Mouse (Mus musculus): Measurements from ENCODE around the gene Haus8. TPM values are rescaled to one million over a fixed set of nuclear protein-coding genes. Genes with fewer than 3 reads are reported as not detected.
A peak's percentile ranks its signal among the peaks of the same experiment; 100 is the strongest.
"Not testable (repeated sequence)": the region's sequence is repeated elsewhere in the genome, so short reads cannot be mapped to it uniquely, and the experiment has no call there.

Gene Haus8
- polyA plus RNA-seq, 1 experiment from 2014 or later: 60.1 TPM

DNA sequence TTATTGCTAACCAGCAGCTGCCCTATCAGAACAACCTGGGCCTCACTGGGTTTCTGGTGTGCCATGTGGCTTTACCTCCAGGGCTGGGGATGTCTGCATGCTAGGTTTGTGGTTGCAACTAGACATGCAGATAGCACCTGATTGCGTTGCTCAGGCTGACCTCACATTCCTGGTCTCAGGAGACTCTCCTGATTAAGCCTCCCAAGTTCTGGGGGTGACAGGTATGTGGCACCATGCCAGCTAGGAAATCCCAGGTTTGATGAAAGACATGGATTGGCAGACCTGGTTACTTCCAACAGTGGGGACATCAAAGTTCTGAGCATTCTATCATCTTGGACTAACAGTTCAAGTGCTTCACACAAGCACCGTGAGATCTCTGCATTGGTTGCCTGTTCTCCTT lies 5.0 kb downstream of the Haus8 start:
- TF ChIP-seq CTCF (IDR thresholded peaks at IDR 0.05; ENCODE audit: low read depth): no peak
- H3K4me1 ChIP-seq (ENCODE audit: insufficient read depth): peaks cover 3% of the 10 kb centered on the region; the same call in 1 of the 2 replicates
- ATAC-seq (ENCODE audit: insufficient read depth) (no peak), DNase-seq (no peak)
- H3K36me3 ChIP-seq (ENCODE audit: insufficient read depth): peaks cover 12% of the 10 kb centered on the region; the same call in 1 of the 2 replicates
- no peak overlapping the region for H3K4me2 ChIP-seq
- no peak overlapping the region for H3K9ac ChIP-seq
- H3K27ac ChIP-seq (ENCODE audit: low read depth): no peak overlapping the region
- H3K9me3 ChIP-seq (ENCODE audit: low read depth, low read length): no peaks in the 10 kb centered on the region
- no peaks in the 10 kb centered on the region for H3K27me3 ChIP-seq (ENCODE audit: insufficient read depth, low read length)
- H3K4me3 ChIP-seq (ENCODE audit: low read depth, low read length): no peak overlapping the region
- 94% methylated on average over 2 of the region's 2 CpGs for WGBS

DNA sequence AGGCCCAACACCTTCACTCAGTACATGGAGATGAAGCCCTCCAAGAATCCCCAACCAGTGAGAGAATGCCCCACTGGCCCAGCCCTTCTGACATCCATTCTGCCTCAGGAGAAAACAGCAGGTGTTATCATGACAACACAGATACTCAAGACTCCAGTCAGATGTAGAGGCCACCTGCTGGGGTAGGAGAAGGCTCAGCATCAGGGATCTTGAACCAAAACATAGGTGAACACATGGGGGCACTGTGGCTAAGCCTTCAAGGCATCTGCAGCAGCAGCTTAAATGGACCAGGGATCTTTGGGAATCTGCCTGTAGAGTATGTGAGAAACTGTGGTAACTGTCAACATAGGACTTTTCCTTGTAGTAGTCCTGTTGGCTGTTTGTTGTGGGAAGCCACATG lies 11.5 kb downstream of the Haus8 start:
- H3K4me3 ChIP-seq (ENCODE audit: low read depth, low read length): no peak overlapping the region
- no peak overlapping the region for H3K9ac ChIP-seq
- DNase-seq (peak; percentile 32), ATAC-seq (ENCODE audit: insufficient read depth) (no peak)
- no peaks in the 10 kb centered on the region for H3K4me1 ChIP-seq (ENCODE audit: insufficient read depth)
- H3K27me3 ChIP-seq (ENCODE audit: insufficient read depth, low read length): no peaks in the 10 kb centered on the region
- no peaks in the 10 kb centered on the region for H3K9me3 ChIP-seq (ENCODE audit: low read depth, low read length)
- H3K4me2 ChIP-seq: no peak overlapping the region
- H3K27ac ChIP-seq (ENCODE audit: low read depth): no peak overlapping the region
- TF ChIP-seq CTCF (IDR thresholded peaks at IDR 0.05; ENCODE audit: low read depth): peak; percentile 32; the same call in 1 of the 2 replicates
- peaks cover 26% of the 10 kb centered on the region for H3K36me3 ChIP-seq (ENCODE audit: insufficient read depth)

DNA sequence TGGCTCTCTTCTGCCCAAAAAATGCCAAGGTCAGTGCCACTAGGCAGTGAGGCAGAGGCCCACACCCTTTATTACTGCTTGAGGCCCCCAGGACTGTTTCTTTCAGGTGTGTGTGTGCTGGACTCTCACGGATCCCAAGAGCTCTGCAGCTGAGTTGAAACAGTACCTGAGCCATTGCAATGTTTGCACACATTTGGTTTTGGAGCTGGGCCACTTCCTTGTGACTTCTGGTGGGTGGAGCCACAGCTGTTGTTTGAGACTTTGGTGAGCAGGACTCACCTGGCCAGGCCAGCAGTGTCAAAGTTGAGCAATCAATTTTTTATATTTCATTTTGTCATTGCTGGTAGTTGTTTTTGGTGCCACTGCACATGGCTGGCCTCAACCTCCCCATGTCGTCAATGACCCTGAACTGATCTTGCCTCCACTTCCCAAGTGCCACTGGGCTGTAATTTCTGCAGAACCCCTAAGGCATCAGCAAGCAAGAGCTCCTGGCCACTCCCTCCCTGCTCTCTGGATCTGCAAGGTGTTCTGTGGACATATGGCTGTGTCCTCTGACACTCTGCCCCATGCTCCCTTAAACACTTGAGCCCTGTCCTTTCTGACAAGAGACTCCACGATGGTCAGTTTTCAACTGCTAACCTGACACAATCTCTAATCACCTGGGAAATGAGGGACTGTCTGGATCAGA lies 16.0 kb downstream of the Haus8 start:
- Histone ChIP-seq H3K36me3 (ENCODE audit: insufficient read depth) (peaks cover 41% of the 10 kb centered on the region), H3K9me3 (ENCODE audit: low read depth, low read length) (no peaks in the 10 kb centered on the region), H3K4me2 (no peak overlapping the region), H3K4me1 (ENCODE audit: insufficient read depth) (no peaks in the 10 kb centered on the region), H3K27me3 (ENCODE audit: insufficient read depth, low read length) (no peaks in the 10 kb centered on the region), H3K27ac (ENCODE audit: low read depth) (no peak overlapping the region), H3K9ac (no peak overlapping the region), H3K4me3 (ENCODE audit: low read depth, low read length) (no peak overlapping the region)
- WGBS: 83% methylated on average over 3 of the region's 3 CpGs
- TF ChIP-seq CTCF (IDR thresholded peaks at IDR 0.05; ENCODE audit: low read depth): no peak
- DNase-seq (peak; percentile 4), ATAC-seq (ENCODE audit: insufficient read depth) (no peak)

DNA sequence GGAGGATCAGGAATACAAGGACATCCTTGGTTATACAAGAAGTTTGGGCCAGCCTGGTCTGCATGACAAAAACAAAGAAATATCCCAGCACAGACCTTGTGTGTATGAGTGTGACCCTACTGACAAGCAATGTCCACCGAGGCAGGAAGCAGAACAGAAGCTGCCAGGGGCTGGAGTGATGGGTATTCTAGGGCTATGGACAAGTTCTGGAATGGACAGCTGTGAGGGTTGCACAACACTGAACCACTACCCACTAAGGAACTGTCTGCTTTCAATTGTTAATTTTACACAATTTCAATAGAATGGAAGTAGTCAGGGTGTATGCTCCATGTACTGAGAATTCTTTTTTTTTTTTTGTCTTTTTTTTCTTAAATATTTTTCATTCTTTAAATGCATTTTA lies 24.5 kb downstream of the Haus8 start:
- no peaks in the 10 kb centered on the region for H3K4me1 ChIP-seq (ENCODE audit: insufficient read depth)
- TF ChIP-seq CTCF (IDR thresholded peaks at IDR 0.05; ENCODE audit: low read depth): no peak
- H3K27ac ChIP-seq (ENCODE audit: low read depth): no peak overlapping the region
- no peak overlapping the region for H3K4me3 ChIP-seq (ENCODE audit: low read depth, low read length)
- no peak overlapping the region for H3K9ac ChIP-seq
- no peaks in the 10 kb centered on the region for H3K27me3 ChIP-seq (ENCODE audit: insufficient read depth, low read length)
- H3K4me2 ChIP-seq: no peak overlapping the region
- peaks cover 11% of the 10 kb centered on the region; the same call in 1 of the 2 replicates for H3K36me3 ChIP-seq (ENCODE audit: insufficient read depth)
- ATAC-seq (ENCODE audit: insufficient read depth) (no peak), DNase-seq (no peak)
- H3K9me3 ChIP-seq (ENCODE audit: low read depth, low read length): no peaks in the 10 kb centered on the region
- 76% methylated on average over 1 of the region's 1 CpGs for WGBS

DNA sequence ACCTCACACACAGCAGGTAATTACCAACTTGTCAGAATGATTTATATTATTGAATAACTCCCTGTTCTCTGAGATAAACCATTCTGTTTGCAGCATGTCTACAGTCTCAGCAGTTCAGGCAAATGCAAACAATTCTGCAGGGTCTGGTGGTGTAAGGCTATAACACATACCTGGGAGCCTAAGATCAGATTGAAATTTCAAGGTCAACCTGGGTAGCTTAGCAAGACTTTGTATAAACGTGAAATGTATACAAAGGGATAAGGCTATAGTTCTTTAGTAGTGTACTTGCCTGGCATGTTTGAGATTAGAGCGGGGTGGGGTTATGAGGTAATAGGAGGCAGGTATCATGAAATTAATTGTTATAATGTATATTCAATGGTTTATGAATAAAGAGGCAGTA lies 30.0 kb downstream of the Haus8 start:
- Histone ChIP-seq H3K4me2 (no peak overlapping the region), H3K4me3 (ENCODE audit: low read depth, low read length) (no peak overlapping the region), H3K9ac (no peak overlapping the region), H3K9me3 (ENCODE audit: low read depth, low read length) (no peaks in the 10 kb centered on the region), H3K27me3 (ENCODE audit: insufficient read depth, low read length) (no peaks in the 10 kb centered on the region), H3K4me1 (ENCODE audit: insufficient read depth) (no peaks in the 10 kb centered on the region), H3K36me3 (ENCODE audit: insufficient read depth) (no peaks in the 10 kb centered on the region), H3K27ac (ENCODE audit: low read depth) (no peak overlapping the region)
- ATAC-seq (ENCODE audit: insufficient read depth): no peak
- TF ChIP-seq CTCF (IDR thresholded peaks at IDR 0.05; ENCODE audit: low read depth): no peak
- 58% methylated on average over 2 of the region's 2 CpGs for WGBS
- DNase-seq: no peak

DNA sequence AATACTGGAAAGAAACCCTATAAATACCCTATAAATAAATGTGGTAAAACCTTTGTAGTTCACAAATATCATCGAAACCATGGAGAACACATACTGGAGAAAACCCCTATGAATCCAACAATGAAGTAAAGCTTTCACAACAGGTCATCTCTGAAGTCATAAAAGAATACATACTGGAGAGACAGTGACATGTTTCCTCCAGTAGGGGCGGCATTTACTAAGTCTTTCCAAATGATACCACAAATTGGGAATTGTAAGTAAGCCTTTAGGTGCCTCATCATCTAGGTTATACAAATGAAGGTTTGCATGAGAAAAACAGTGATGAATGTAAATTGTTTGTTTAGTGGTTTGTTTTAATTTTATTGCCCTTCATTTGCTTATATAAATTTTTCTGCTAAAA lies 48.2 kb downstream of the Haus8 start:
- H3K27ac ChIP-seq (ENCODE audit: low read depth): no peak overlapping the region
- no peaks in the 10 kb centered on the region for H3K4me1 ChIP-seq (ENCODE audit: insufficient read depth)
- no peaks in the 10 kb centered on the region for H3K27me3 ChIP-seq (ENCODE audit: insufficient read depth, low read length)
- H3K4me3 ChIP-seq (ENCODE audit: low read depth, low read length): no peak overlapping the region
- no peaks in the 10 kb centered on the region for H3K9me3 ChIP-seq (ENCODE audit: low read depth, low read length)
- 38% methylated on average over 2 of the region's 2 CpGs for WGBS
- H3K9ac ChIP-seq: no peak overlapping the region
- peak; percentile 59 for DNase-seq
- H3K4me2 ChIP-seq: no peak overlapping the region
- H3K36me3 ChIP-seq (ENCODE audit: insufficient read depth): no peaks in the 10 kb centered on the region
- no peak for ATAC-seq (ENCODE audit: insufficient read depth)
- TF ChIP-seq CTCF (IDR thresholded peaks at IDR 0.05; ENCODE audit: low read depth): peak; percentile 60

DNA sequence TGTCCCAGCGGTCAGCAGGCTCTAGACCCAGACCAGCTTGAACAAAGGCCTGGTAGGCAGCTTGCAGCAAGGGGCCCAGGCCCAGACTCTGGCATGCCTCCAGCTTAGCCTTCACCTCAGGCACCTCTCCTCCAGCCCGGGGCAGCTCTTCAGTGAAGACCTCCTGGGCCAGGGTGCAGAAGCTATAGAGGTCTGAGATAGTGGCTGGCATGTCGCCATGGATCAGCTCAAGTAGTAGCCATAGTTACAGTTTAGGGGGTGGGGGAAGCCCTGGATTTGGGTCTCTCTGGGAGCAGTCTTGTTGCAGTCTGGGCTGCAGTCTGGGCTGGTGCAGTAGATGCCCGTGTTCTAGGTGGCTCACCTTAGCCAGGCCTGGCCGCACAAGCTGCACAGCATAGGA lies 58.5 kb downstream of the Haus8 start:
- not testable (repeated sequence) for DNase-seq; H3K9me3 ChIP-seq (ENCODE audit: low read depth, low read length); ATAC-seq (ENCODE audit: insufficient read depth); H3K36me3 ChIP-seq (ENCODE audit: insufficient read depth); H3K27ac ChIP-seq (ENCODE audit: low read depth); H3K4me1 ChIP-seq (ENCODE audit: insufficient read depth); H3K4me2 ChIP-seq; H3K9ac ChIP-seq; H3K27me3 ChIP-seq (ENCODE audit: insufficient read depth, low read length); H3K4me3 ChIP-seq (ENCODE audit: low read depth, low read length)
- 68% methylated on average over 3 of the region's 5 CpGs for WGBS
